Mouse (Mus musculus) NIH3T3 (cell line): Measurements from ENCODE around the gene Slc35f4.

Source experiments
- DNase-seq: peaks from one replicate; pipeline ENCODE4 v3.0.0-alpha.2; 2012; ENCODE audit warnings: low read depth

Slc35f4 gene

DNA sequence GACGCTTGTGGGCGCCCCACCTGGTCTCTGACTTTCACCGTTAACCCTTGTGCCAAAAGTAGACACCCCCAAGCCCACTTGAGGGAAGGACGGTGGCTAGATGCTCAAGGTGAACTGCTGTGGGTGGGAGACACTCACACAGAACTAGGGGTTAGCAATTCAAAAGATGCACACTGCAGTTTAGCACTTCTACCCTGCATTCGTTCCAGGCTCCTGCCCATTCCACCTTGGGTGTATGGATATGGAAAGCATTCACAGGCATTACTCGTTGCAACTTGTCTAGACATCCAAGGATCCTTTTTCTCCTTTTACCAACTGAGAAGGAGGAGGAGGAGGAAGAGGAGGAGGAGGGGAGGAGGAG, at the start of gene Slc35f4:
Gene Slc35f4, minus strand, starts transcription at position 116 of the 361 bp plus-strand sequence.
- no peak for DNase-seq

- no peak for DNase-seq
These were observed 42.5 kb upstream of the Slc35f4 start for GRCm38 (mm10) chr14:49568369-49568768.

DNA sequence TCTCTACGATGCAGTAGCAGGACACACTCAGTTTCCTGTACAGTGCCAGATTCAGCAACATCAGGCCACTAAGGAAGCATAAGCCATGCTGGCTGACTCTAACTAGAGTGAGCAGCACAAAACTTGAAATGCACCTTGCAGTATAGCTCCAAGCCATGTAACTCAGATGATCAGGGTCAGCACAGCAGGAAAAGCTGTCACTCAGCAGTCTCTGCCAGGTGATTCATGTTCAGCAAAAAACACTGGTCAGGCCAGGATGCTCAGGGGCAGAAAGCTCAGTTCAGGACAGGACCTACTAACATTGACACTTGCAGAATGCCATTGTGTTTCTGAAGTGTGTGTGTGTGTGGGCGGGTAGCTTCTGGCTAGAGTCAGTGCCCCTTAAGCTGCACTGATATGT, 34.9 kb upstream of the Slc35f4 start:
- no peak for DNase-seq

DNA sequence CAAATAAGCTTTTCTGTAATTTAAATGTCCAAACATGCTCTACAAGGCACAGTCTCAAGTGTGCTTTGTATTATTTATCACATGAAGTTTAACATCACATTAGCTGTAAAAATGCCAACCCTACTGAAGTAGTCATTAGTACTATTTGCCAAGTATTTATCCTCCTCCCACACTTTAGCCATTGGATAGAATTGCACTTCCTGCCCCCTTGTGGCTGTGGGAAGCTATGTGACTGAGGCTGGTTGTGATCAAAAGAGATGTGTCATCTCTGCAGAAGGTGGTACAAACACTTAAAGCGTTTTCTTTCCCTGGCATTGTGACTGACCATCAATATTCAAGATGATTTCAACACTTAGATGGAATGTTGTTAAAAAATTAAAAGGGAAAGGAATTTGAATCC, 14.3 kb upstream of the Slc35f4 start:
- peak; percentile 51 for DNase-seq

DNA sequence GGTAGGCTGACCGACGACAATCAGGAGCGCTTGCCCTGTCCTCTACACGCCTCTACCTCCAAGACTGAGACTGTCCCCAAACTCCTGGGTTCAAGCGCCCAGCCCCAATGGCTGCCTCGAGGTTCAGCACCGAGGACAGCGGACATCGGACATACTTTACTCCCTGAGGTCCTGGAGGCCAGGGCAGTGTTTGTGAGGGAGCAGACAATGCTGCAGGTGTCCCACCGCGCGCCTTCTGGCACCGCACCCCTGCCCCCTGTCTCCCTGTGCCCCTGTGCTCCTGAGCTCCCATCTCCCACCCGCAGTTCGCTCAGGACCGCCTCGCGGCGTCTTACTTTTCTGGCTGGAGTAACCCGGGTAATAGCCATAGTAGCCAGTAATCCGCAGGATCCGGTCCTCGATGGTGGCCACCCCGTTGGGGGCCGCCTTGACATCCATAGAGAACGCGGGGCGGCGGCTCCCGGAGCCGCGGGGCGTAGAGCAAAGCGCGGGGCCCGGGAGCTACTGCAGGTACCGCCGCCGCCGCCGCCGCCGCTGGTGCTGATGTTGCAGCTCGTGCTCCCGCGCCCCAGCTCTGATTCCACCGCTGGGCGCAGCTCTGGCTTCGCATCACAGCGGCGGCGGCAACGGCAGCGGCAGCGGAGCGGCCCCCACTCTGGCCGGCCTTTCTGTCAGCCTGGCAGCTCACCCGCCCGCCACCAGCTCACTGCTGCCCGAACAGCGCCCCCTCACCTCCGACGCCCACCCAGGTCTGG, 493 bp downstream of the Slc35f4 start:
- peak; percentile 10 for DNase-seq

GRCm38 (mm10) chr14:49524665-49525064, 1.2 kb downstream of the Slc35f4 start:
- DNase-seq = no peak

GRCm38 (mm10) chr14:49515096-49515665, 10.7 kb downstream of the Slc35f4 start:
- DNase-seq = no peak

GRCm38 (mm10) chr14:49514137-49514536, 11.7 kb downstream of the Slc35f4 start:
- DNase-seq = no peak

DNA sequence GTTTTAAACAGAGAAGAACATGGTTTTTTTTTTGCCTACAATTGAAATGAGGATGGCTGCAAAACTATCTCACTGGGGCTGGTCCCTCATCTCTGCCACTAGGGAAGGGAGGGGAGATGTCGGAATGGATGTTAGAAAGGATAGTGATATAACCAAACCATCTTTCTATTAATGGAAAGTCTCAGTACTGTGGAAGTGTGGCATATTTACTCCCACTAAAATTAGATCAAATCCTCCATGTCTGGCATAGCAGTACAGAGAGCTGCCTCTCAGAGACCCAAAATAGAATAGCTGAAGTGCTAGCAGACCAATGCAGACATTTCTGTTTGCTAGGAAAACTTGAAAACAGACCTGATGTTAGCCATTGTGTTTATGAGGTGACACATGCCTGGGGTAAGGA, 30.7 kb downstream of the Slc35f4 start:
- DNase-seq = no peak

DNA sequence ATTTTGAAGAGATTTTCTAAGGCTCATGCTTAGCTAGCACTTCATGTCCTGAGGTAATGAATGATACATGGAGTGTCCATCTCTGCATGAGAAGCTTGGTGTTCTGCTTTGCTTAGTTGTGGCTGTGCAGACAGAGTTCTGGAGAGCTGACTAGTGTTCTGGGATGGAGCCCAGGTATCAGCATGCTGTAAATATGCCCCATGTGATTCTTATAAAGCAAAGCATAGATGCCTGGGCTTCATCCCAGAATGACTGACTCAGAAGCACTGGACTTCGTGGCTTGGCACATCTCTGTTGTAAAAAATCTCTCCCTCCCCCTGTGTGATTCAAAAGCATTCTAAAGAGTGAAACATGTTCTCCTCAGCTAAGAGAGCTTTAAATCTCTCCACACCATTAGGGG, 32.1 kb downstream of the Slc35f4 start:
- peak; percentile 86 for DNase-seq

- peak; percentile 54 for DNase-seq
These were observed 33.3 kb downstream of the Slc35f4 start for GRCm38 (mm10) chr14:49492506-49492905.

DNA sequence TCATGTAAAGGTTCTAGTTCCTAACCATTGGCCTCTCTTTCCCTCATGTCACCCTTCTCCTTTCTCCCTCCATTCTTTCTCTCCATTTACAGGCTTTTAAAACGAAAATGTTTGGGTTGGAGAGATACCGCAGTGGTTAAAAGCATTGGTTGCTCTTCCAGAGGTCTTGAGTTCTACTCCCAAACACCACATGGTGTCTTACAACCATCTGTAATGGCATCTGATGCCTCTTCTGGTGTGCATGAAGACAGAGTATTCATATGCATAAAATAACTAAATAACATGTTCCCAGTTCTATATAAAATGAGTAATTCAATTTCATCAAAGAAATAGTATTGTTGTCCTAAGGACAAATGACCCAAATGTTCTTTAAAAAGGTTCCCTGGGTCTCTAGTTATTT, 49.2 kb downstream of the Slc35f4 start:
- DNase-seq = no peak

DNA sequence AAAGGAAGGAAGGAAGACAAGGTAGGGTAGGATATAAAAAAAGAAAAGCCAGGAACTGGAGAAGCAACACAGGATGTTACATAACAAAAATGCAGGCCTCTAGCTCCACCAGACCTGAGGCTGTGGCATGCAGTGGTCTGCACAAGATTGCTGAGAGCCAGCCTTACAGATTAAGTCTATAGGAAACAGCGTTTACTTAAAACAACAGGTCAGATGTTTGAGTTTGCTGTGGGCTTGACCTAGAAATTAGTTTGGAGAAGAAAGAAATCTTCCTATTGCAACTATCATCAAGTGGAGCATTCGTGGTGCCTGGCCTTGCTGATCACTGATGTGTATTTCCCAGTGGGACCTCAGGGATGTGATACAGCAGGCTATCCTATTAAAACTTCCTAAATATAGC, 64.1 kb downstream of the Slc35f4 start:
- DNase-seq = no peak

DNA sequence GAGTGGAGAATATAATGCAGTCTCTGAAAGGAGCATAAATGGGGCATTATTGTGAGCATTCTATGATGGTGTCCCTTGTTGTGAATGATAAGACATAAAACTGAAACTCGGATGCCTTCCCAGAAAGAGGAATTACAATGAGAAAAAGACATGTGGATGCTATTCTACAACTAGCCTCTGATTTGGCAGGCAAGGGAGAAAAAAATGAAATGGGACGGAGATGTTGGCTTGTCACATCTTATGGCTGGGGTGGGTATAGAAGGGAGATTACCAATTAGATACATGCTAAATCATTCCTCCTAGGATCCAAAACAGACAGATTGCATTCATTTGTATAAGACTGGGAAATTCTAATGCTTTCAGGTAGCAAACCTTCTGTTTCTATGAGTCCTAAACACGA, 65.0 kb downstream of the Slc35f4 start:
- no peak for DNase-seq

DNA sequence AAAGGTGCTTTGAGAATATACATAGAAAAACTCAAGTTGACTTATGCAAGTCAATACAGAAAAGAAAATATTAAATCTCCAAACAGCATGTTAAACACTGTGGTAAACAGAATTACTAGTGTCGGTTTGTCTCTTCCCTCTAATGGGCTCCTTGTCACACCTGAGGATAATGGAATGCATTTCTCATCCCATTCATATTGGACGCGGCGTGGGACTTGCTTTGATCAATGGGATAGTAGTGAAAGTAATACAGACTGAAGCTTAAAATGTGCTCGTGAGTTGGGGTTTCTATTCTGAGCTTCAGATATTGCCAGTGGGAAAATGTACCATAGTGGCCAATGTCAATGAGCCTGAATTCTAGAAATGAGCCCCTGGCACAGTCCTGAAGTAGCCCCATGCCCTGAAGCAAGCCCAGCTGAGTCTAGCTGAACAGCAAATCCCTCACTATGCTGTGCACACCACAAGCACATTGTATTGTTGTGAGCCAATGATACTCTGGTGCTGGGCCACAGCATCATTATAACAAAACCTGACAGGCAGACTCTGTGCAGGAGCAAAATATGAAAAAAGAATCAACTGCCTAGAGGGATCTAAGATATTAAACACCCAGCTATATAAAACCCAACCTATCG, 71.4 kb downstream of the Slc35f4 start:
- DNase-seq = no peak

GRCm38 (mm10) chr14:49453782-49454181, 72.1 kb downstream of the Slc35f4 start:
- DNase-seq = no peak

GRCm38 (mm10) chr14:49447669-49448068, 78.2 kb downstream of the Slc35f4 start:
- DNase-seq = no peak

GRCm38 (mm10) chr14:49446461-49446860, 79.4 kb downstream of the Slc35f4 start:
- DNase-seq = no peak

DNA sequence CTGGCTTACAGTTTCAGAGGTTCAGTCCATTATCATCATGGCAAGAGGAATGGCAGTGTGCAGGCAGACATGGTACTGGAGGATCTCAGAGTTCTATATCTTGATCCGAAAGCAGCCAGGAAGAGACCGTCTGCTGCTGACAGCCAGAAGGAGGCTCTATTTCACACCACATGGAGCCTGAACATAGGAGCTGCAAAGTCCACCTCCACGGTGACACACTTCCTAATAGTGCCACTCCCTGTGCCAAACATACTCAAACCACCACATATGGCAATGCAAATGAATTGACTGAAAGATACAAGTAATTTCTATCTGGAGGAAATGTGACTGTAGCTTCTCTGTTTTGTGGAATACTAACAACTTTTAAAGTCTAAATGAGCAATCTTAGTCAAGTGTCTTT, 89.0 kb downstream of the Slc35f4 start:
- no peak for DNase-seq

- no peak for DNase-seq
These were observed 94.0 kb downstream of the Slc35f4 start for GRCm38 (mm10) chr14:49431821-49432220.

DNA sequence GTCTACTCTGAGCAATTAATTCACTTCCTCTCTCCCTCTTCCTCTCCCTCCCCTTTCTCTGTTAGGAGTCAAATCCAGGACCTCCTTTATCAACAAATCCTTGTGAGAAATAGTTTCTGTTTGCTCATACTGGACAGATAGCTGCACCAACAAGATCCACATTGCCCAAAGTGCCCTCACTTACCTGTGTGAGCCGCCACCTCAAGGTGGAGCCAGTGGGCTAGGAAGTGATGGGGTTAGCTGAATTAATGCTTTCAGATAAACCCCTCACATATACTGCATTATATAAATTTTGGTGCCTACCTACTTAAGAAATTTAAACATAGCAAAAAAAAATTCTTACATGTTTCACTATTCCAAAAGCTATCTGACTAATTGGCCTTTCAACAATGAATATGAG, 133.4 kb downstream of the Slc35f4 start:
- DNase-seq = no peak

DNA sequence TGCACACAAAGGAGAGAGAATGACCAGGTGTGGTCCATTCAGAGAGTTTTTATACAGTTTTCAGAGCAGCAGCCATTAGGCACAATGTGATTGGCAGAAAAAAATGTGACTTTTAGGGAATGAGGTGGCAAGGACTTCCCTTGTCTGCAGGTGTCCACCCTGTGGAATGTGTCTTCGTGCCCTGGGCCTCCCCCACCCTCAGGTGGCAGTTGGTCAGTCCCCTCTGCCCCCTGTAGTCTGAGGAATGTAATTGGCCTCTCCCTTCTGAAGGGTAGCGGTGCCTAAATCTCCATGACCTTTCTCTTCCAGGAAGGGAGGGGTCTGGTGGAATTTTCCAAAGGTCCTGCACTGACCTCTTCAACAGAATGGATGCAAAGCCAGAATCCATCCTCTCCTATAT, 163.7 kb downstream of the Slc35f4 start:
- no peak for DNase-seq

DNA sequence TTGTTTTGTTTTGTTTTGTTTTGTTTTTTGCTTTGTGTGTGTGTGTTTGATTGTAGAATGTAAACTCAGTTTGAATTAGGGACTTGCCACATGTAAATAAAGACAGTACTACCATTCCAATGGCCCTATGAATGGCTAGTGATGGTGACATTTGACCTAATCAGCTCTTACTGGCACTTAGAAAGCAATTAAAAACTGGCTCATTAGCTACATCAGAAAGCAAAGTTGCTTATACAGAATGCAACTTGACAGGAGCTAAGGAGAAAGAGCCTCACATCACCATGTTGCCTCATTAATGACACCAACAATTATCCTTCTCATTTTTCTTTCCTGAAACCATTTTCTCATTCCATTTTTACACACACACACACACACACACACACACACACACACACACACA, 170.3 kb downstream of the Slc35f4 start:
- DNase-seq = no peak

- DNase-seq = peak; percentile 42
These were observed 177.0 kb downstream of the Slc35f4 start for GRCm38 (mm10) chr14:49348897-49349250.
